Mouse (Mus musculus) kidney, adult 18-20 months (tissue): ENCODE measurements around the gene Dph5.

Experiments
- DNase-seq: peaks from one replicate; pipeline ENCODE4 v3.0.0; 2021

The Dph5 gene

DNA sequence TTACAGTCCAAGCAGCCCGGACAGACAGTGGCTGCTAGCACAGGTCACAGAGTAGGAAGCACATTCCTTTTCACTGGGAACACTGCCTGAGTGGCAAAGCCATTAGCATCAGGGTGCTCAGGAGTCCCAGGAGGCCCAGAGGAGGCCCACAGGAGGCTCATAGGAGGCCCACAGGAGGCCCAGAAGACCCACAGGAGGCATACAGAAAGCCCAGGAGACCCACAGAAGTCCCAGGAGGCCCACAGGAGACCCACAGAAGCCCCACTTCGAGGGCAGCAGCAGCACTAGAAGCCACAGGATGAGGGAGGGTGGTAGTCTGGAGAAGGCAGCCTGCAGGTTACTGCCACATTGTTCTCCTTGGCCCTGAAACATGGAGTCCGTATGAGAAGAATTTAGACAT, 65.5 kb downstream of the Dph5 start:
- DNase-seq: no peak

DNA sequence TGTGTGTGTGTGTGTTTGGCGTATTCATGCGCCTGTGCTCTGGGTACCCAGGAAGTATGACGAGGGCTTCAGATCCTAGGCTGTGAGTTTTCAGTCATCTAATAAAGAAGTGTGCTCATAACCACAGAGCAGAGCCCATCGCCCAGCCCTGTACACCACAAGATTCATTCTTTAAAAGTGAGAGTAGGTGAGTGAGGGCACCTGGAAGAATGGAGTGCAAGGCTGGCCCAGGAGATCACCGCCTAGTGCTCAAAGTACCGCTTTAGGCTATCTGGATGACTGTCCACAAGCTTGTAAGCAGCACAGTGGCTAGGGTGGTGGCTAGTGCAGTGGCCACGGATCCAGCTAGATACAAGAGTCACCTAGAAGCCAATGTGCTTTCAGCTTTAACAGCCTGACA, 69.6 kb downstream of the Dph5 start:
- DNase-seq: no peak

DNA sequence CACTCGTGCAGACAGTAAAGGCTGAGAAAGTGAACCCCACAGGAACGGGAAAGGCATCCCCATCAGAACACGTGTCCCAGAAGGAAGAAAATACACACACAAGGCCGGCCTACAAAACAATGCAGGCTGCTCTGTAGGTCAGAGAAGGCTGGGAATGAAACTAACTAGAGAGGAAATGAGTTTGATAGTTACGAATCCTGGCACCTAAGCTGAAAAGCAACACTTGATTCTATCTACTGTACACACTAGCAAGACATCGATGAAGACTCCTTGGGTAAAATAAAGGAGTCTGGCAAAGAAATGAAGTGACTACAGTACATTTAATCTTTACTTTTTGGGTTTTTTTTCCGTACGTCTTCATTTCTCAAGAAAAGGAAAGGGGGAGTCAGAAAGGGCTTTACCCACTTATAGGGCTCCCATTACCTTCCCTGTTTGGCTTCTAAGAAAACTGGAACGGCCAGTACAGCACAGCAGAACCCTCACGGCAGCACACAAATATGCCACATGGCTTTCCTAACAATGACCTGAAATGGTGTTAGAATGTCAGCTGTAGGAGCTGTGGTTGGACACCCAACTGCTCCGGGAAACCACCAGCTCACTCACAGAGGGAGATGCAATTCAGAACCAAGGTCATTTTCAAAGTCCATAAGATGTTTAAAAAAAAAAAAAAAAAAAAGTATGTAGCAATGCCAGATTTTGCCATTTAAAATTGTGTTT, 73.8 kb downstream of the Dph5 start:
- DNase-seq: no peak

DNA sequence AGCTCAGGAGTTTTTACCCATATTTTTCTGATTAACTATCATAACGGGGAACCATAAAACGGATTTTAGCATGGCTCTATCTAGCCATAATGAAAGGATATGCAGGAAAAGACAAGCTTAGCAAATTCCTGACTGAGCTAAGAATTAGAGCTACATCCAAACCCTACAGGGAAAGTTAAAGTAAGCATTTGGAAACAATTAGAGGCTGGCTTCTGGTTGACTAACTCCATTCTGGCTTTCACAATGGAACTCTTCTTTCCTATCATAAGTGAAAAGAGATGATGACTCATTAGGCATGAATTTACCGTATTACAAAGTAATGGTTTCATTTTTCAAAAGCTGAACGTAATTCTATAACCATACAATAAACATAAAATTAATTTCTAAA, 74.4 kb downstream of the Dph5 start:
- no peak for DNase-seq

DNA sequence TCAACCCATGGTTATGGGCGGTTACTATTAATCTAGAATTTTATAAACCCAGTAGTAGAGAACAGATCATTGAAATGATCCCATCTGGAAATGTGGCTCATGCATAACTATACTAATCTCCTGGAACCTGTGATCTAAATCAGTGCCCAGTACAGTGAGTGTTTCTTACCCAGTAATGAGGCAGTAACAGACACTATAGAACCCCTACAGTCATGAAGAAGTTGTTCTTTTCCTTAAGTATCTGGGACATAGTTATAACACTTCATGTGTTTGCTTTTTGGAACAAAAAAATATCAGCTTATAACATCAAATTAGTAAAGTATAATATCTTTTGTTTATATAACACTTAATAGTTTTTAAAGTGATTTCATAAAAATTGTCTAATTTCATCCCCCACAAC, 76.0 kb downstream of the Dph5 start:
- DNase-seq: no peak

DNA sequence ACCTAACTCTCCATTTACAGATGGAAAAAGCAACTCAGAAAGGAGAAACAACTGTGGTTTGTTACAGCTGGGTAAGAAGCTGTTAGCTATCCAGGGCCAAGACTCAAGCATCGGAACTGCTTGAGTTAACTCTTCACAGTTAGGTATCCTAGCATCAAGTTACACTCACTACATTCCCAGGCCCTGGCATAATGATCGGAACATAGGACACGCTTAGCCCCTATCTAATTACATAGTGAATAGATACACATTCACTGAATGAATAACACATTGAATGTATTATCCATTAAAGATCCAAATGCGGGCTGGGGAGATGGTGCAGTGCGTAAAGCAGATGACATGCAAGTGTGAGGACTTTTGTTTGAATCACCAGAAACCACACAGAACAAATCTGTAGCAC, 76.4 kb downstream of the Dph5 start:
- no peak for DNase-seq

DNA sequence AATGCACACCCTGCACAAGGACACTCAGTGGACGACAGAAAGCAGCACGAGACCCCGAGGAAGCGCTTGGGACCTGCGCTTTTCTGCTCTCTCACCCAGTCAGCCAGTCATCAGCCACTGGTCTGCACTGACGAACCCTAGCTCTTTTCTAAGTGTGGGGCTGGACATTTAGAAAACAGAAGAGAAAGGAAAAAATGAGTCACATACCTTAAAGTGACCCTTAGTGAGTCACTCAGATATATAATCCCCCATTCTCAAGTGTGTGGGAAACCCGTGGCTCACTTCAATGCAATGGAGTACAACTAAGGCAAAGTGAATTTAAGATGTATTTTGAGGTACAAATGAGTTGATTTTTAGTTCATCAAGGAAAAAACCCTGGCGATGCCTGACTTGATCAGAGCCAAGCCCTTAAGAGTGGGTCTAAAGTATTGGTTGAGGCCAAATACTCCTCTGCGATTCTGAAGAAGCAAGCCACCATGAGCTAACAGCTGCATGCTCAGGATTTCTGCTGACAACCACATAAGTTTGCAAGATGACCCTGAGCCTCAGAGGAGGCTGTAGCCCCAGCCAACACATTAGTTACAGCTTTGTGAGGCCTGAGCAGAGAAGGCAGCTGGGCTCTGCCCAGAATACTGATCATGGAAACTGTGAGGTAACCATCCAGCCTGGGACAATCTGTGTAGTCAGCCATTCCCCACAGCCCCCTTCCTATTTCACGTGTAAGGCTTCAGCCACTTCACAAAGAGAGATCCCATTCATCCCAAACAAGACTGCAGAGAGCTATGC, 81.3 kb downstream of the Dph5 start:
- no peak for DNase-seq

DNA sequence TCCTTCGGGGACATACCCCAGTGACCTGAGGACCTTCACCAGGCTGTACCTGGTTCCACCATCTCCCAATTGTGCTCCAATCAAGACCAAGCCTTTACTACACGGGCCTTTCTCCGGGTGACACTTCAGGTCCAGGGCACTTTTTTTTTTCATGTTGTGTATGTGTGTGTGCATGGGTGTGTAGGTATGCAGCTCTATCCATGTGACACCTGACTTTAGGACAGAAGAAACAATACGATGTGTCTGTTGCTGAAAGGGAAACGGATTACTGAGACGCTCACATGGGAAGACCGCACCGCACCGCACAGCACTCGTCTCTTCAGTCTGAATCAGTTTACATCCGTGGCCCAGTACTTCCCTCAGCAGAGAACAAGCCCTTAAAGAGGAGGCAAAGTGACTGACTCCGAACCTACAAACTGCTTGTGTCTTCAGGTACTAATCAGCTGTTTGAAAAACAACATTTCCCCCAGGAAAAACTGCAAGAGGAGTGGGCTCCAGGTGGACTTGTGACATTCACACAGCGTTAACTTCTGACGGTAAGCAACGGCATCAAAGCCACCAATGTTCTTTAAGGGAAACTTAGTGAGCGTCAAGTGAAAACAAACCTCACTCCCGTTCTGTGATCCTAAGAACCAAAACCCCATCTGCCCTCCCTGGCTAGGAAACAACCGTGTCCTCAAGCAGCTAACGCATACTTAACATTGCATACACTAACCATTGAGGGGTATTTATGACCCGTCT, 83.6 kb downstream of the Dph5 start:
- DNase-seq: no peak

DNA sequence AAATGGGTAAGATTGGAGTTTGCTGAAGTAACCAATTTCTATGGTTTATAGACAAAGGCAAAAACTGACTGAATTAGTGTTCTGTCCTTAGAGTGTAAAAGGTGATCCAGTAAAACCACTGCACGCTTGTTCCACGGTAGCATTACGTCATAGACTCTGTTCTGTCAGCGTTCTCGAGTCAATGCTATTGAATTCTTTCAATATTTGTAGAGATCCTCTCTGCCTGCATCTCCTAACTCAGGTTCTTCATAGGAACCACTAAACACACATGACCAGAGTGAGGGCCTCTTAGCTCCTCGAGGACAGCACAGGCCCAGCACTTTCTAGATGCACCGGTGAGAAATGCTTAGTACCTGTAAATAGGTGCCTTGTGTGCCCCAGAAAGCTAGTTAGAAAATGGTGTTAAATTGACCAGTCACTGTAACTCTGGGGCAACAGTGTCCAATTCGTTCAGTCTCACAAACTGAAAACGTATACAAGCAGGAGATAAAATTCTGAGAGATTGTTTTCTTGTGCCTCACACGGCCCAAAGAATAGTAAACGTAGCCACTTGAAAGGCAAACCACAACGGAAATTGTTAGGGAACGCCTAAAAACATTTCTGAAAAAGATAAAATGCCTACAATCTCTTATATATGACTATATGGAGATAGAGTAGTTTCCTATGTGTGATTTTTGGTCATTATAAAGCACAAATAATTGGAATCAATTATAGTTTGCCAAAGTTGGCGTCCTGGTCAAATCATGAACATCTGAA, 84.4 kb downstream of the Dph5 start:
- no peak for DNase-seq

DNA sequence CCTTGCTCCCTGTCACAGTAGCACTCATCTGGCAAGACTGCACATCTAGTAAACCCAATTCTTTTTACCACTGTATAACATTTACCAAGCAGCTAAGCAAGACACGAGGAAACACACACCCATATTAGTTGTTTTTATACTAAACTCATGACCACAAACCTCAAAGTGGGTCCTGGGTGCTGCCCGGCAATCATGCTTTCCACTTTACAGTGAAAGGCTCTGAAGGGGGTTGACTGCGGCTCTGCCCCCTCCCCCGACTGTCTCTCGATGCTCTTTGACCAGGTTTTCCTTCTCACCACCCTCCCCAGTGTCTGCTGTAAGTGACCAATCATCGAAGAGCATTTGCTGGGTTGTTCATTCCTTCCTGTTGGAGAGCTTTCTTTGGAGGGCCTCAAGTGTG, 86.6 kb downstream of the Dph5 start:
- DNase-seq: no peak

DNA sequence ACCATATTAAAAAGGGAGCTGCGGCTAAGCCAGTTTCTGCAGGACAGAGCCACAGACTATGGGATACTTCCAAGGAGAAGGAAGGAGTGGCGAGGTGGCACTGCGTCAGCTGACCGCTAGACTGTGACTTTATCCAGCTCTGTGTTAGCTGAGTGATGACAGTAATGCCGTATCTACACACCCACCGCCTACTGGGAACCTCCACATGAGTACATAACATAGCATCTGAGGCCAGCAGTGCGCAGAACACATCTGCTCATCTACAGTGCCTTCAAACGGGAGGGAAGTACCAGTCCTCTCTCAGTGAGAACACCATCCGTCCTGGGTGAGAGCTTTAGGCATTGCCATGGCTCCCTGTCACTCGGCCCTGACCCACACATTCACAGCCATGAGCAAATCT, 87.4 kb downstream of the Dph5 start:
- DNase-seq: no peak

DNA sequence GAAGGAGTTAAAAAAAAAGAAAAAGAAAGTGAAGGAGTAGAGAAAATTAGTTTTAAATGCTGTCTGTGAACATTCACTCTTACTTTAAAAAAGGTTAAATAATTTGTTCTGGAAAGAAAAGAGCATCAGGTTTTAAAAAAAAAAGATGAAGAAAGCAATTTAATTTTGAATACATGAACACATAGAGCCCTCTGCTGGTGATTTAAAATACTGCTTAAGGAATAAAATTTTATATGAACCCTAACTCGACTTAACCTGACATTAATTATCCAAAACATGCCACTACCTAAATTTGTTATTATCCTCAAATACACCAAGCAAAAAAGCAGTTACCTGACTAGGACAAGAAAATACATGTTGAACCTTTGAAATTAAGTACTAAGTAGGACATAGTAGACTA, 91.4 kb downstream of the Dph5 start:
- DNase-seq: no peak

DNA sequence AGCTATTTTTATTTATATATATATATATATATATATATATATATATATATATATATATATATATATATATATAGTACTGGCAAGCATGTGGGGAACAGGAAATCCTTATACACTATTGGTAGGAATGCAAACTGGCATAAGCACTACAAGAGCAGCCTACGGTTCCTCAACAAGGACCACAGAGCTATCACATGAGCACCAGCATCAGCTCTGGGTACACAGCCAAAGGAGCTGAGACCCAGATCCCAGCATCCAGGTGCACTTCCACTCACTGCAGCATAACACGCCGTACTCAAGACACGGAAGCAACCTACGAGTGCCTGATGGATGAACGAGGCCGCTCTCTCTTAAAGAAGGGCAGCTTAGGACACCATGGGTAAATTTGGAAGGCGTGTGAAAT, 95.6 kb downstream of the Dph5 start:
- DNase-seq: no peak
